Mouse (Mus musculus) MEL (cell line): ENCODE measurements at regions not wholly inside any gene's neighbourhood (a gene's known extent, or its start where the extent isn't known, plus 50 kb on each side); places are given as distances from the start of the nearest gene placed in this dataset.

Source experiments
- EP300 ChIP-seq, 2 experiments: IDR thresholded peaks; 2 replicates each; pipeline ENCODE4 v1.6.1; 2011; ENCODE audit warnings: improper control_type of control experiment in 2 of 2, low read length in 2 of 2, low read depth in 1 of 2, mild to moderate bottlenecking in 1 of 2
- POLR2A ChIP-seq, 2 experiments: IDR thresholded peaks; 2 replicates each; pipeline ENCODE4 v1.6.1; 2011 to 2012; ENCODE audit warnings: low read length in 2 of 2, mild to moderate bottlenecking in 2 of 2, control low read depth in 1 of 2, improper control_type of control experiment in 1 of 2, low read depth in 1 of 2, moderate library complexity in 1 of 2; ENCODE audit not compliant: control insufficient read depth in 1 of 2, insufficient read depth in 1 of 2, poor library complexity in 1 of 2
- RCOR1 ChIP-seq: IDR thresholded peaks from 2 replicates; pipeline ENCODE4 v1.6.1; 2012; ENCODE audit warnings: low read depth, mild to moderate bottlenecking, inconsistent platforms, low read length, improper control_type of control experiment
- SMC3 ChIP-seq: IDR thresholded peaks from 2 replicates; pipeline ENCODE4 v1.6.1; 2011; ENCODE audit warnings: low read depth, low read length, improper control_type of control experiment

DNA sequence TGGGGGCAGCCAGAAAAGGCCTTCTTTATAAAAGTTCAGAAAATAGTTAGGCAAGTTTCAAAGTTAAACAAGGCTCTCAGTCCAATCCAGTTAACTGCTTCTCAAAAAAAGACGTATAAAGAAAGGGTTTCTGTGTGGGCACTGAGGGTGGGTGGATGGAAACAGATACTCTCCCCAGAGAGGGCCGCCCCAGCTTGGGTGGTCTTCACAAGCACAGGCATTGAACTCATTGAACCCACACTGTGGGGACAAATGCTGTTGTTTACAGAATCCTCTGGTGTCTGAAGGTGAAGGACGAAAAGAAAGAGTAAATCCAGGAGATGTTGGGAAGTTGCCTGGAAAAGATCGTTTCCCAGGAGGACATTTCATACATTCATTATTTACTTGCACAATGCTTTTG, 253.9 kb downstream of the Trib2 start:
- TF ChIP-seq SMC3 (no peak), EP300 (IDR thresholded peaks at IDR 0.05; ENCODE audit: low read depth in 1 of 2, low read length in 2 of 2) (no peak), POLR2A (IDR thresholded peaks at IDR 0.05; ENCODE audit: control insufficient read depth in 1 of 2, insufficient read depth in 1 of 2, low read depth in 1 of 2, low read length in 2 of 2, poor library complexity in 1 of 2) (no peak), RCOR1 (no peak)
